ENCODE assay signal across 8 mouse cellular contexts in genomic region chr2:73484561-73485235, GRCm38 (mm10). TPM values are rescaled to one million over a fixed set of nuclear protein-coding genes. Genes with fewer than 3 reads are reported as not detected.
A peak's percentile ranks its signal among the peaks of the same experiment; 100 is the strongest.
DNase-seq lines count a peak whose midpoint lies in the region; ATAC-seq and TF ChIP-seq lines count a peak whose summit lies in the region.

No protein-coding gene starts in this region.

- no peak for TF ChIP-seq CTCF in kidney, adult 2 months (conservative IDR thresholded peaks at IDR 0.05; ENCODE audit: insufficient read depth, insufficient read length, low read depth, low read length)

- peak overlapping the region; percentile 42 for H3K4me3 ChIP-seq in kidney, adult 2 months (ENCODE audit: insufficient read depth, low read depth, low read length)
- no peak overlapping the region for H3K4me3 ChIP-seq in hindbrain, embryonic 14.5 days (replicated peaks; ENCODE audit: low read length)

- DNase-seq in kidney, adult 2 months, result no peak
- DNase-seq in kidney, postnatal 36 days, result no peak
- peak; percentile 35 for DNase-seq in R1 (ENCODE audit: low read depth, low spot score)
- DNase-seq in hindbrain, embryonic 14.5 days (ENCODE audit: low spot score), result no peak
- DNase-seq in lung, postnatal 36 days, result peak; percentile 42
- DNase-seq in urinary bladder, postnatal 4 days (ENCODE audit: low spot score in 2 of 2), result no peak
- no peak for DNase-seq in layer of hippocampus, postnatal 25 days (ENCODE audit: extremely low spot score in 1 of 2, low spot score in 1 of 2)
- no peak for DNase-seq in cerebellum, postnatal 25 days

- peak overlapping the region; percentile 54 for H3K27ac ChIP-seq in kidney, adult 2 months (ENCODE audit: insufficient read depth, low read depth, low read length)
- H3K27ac ChIP-seq in hindbrain, embryonic 14.5 days, result peak overlapping the region; percentile 17; the same call in 1 of the 2 replicates

- H3K36me3 ChIP-seq in kidney, adult 2 months (ENCODE audit: control insufficient read depth, insufficient read depth, low read length), result no peaks in the 10 kb centered on the region
- no peaks in the 10 kb centered on the region for H3K36me3 ChIP-seq in hindbrain, embryonic 14.5 days (replicated peaks; ENCODE audit: control insufficient read depth, insufficient read depth)

- no peak overlapping the region for H3K9ac ChIP-seq in hindbrain, embryonic 14.5 days

- H3K4me1 ChIP-seq in kidney, adult 2 months (ENCODE audit: control insufficient read depth, insufficient read depth, low read length), result no peaks in the 10 kb centered on the region
- 0 out of 2 replicates have a peak, but pooled peaks cover 3% of the 10 kb centered on the region for H3K4me1 ChIP-seq in hindbrain, embryonic 14.5 days (replicated peaks; ENCODE audit: control insufficient read depth, insufficient read depth, low read length)

- no peak for TF ChIP-seq POLR2A in kidney, adult 2 months (IDR thresholded peaks at IDR 0.05; ENCODE audit: low read depth, low read length)

- H3K9me3 ChIP-seq in hindbrain, embryonic 14.5 days (ENCODE audit: control insufficient read depth, low read length), result no peaks in the 10 kb centered on the region

- H3K4me2 ChIP-seq in hindbrain, embryonic 14.5 days (replicated peaks), result 0 out of 2 replicates have a peak overlapping the region, but pooled peaks have one; percentile 16

- ATAC-seq in hindbrain, embryonic 14.5 days (ENCODE audit: low FRiP score), result no peak

- WGBS in kidney, adult 2 months, result 48% methylated on average over 15 of the region's 15 CpGs
- WGBS in hindbrain, embryonic 14.5 days, result 71% methylated on average over 15 of the region's 15 CpGs

- H3K27me3 ChIP-seq in kidney, adult 2 months (replicated peaks; ENCODE audit: control insufficient read depth, insufficient read depth, low read length), result no peaks in the 10 kb centered on the region
- H3K27me3 ChIP-seq in hindbrain, embryonic 14.5 days (ENCODE audit: control insufficient read depth, insufficient read depth, low read length), result no peaks in the 10 kb centered on the region

RNA-seq across cellular contexts. Expression of gene Wipf1, which starts 44.8 kb away (rescaled TPM):
- polyA plus RNA-seq in kidney, adult 2 months (2012; rRNA removed), result 4.8 and 8.0 TPM in 2 replicates
- 3.8 and 3.9 TPM in 2 replicates for polyA plus RNA-seq in hindbrain, embryonic 14.5 days (2014; fragmentation: Nextera tagmentation; extraction: Ambion mirVana)
- total RNA-seq in layer of hippocampus, postnatal 25 days (2021), result 10 to 100 TPM in 1 of 2 experiments, 1 to 10 TPM in 1; 9.8 to 10.4 TPM

Comparison
In these comparisons a context has a peak if more than half of its experiments do, and no peak if none do; other contexts are left out.
1. DNase-seq: peak in R1 (single experiment) and lung, postnatal 36 days (single experiment); none in kidney, adult 2 months (single experiment), kidney, postnatal 36 days (0 of 2), hindbrain, embryonic 14.5 days (single experiment), urinary bladder, postnatal 4 days (0 of 2), layer of hippocampus, postnatal 25 days (0 of 2) and cerebellum, postnatal 25 days (0 of 2).